Mouse (Mus musculus) spleen, adult 2 months (tissue): ENCODE measurements at regions not wholly inside any gene's neighbourhood (a gene's known extent, or its start where the extent isn't known, plus 50 kb on each side); places are given as distances from the start of the nearest gene placed in this dataset.

Experiments
- DNase-seq, 2 experiments: peaks; one replicate each; pipeline versions ENCODE4 v3.0.0 to v3.0.0-alpha.2; 2012 to 2021; ENCODE audit warnings: low spot score in 2 of 2, low read depth in 1 of 2
- H3K27ac ChIP-seq: fragments of 200-500 bp; 2 replicates; pipeline ENCODE4 v1.5.1; 2012; ENCODE audit warnings: low read length, inconsistent platforms; ENCODE audit not compliant: insufficient read depth
- H3K27me3 ChIP-seq: fragments of 200-500 bp; 2 replicates; pipeline ENCODE4 v1.6.1; 2012; ENCODE audit warnings: mild to moderate bottlenecking, moderate library complexity, low read length, inconsistent platforms; ENCODE audit not compliant: control insufficient read depth, insufficient read depth
- H3K36me3 ChIP-seq: fragments of 200-500 bp; 2 replicates; pipeline ENCODE4 v1.6.1; 2012; ENCODE audit warnings: mild to moderate bottlenecking, low read length, inconsistent platforms; ENCODE audit not compliant: control insufficient read depth, insufficient read depth
- H3K4me1 ChIP-seq: fragments of 200-500 bp; 2 replicates; pipeline ENCODE4 v1.6.1; 2011; ENCODE audit warnings: inconsistent platforms; ENCODE audit not compliant: control insufficient read depth, insufficient read depth, insufficient read length
- H3K4me3 ChIP-seq: fragments of 200-500 bp; 2 replicates; pipeline ENCODE4 v1.5.1; 2011; ENCODE audit warnings: mild to moderate bottlenecking, inconsistent platforms; ENCODE audit not compliant: insufficient read depth, insufficient read length; ENCODE audit errors: extremely low read depth
- CTCF ChIP-seq: fragments of 200-500 bp; IDR thresholded peaks from 2 replicates; pipeline ENCODE4 v1.5.1; 2011; ENCODE audit warnings: mild to moderate bottlenecking, inconsistent platforms; ENCODE audit not compliant: insufficient read depth, insufficient read length, insufficient replicate concordance; ENCODE audit errors: extremely low read depth
- POLR2A ChIP-seq: fragments of 200-500 bp; IDR thresholded peaks from 2 replicates; pipeline ENCODE4 v1.6.1; 2011; ENCODE audit warnings: low read depth, low read length, inconsistent platforms
- WGBS: fragments of 180-500 bp; shearing (Covaris S2); methylation state at CpG from one replicate; pipeline ENCODE4 v1.1.7; 2018; 5-methylcytosine and 5-hydroxymethylcytosine counted together

DNA sequence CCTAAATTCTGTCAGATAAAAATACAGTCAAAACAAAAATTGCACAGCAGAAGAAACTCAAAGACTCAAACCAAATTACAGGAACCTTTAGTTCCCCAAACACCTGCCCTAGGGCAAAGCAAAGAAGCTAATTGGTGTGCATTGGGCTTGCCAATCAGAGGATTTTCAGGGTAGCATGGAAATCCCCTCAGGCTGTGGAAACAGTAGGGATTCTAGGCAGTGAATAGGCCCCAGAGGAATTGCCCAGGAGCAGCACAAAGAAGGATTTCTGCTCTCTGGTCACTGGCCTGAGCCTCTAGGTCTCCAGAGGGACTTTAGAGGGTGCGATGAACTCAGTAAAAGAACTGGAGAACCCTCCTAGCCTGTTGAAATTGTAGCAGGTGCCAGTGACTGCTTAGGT is 220.1 kb upstream of the Sp4 start:
- no peaks in the 10 kb centered on the region for H3K4me1 ChIP-seq
- 96% methylated on average over 1 of the region's 1 CpGs for WGBS
- no peak overlapping the region for H3K4me3 ChIP-seq
- no peaks in the 10 kb centered on the region for H3K27me3 ChIP-seq
- H3K27ac ChIP-seq = no peak overlapping the region
- DNase-seq = no peak
- no peaks in the 10 kb centered on the region for H3K36me3 ChIP-seq
- TF ChIP-seq POLR2A = no peak
- no peak for TF ChIP-seq CTCF

DNA sequence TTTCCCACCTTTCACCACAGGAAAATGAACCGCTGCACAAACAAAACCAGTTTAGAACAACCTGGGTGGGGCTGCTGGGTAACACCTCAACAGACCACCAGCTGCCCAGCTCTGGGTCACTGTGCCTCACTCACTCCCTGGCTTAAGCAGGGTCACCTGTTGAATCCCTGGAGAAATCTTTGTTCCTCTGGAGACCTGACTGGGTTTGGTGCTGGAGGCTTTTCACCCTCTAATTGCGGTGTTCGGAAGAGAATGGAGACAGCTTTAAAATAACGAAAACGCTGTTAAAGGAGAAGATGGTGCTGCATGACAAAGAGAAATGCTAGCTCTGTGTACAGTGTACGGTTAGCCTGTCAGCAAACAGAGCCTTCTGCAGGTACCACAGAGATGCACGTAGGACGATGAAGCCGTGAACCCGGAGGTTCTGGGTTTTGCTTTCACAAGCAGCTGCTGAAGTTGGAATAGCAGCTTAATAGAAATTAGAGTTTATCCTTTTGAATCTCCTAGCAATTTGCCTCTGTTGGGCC is 218.6 kb upstream of the Sp4 start:
- Histone ChIP-seq H3K27ac (no peak overlapping the region), H3K36me3 (no peaks in the 10 kb centered on the region), H3K27me3 (no peaks in the 10 kb centered on the region), H3K4me1 (no peaks in the 10 kb centered on the region), H3K4me3 (no peak overlapping the region)
- 85% methylated on average over 10 of the region's 10 CpGs for WGBS
- no peak for TF ChIP-seq POLR2A
- TF ChIP-seq CTCF = no peak
- DNase-seq = no peak

DNA sequence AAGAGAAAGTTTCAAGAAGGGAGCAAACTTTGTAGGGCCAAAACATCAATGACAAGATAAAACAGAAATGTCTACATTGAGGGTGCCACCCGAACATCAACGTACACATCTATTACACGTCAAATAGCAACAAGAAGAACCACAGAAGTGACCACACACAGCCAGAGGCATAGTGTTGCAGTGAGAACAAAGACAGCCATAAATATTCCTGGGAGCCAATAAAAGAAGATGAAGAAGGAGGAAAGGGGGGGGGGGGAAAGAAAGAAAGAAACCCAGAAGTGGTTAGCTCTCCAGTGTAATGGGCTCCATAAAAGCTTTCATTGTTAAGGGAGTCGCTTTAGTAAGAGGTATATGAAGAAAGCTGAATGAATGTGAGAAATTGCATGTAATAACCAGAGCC is 209.7 kb upstream of the Sp4 start:
- Histone ChIP-seq H3K4me1 (no peaks in the 10 kb centered on the region), H3K4me3 (no peak overlapping the region), H3K36me3 (no peaks in the 10 kb centered on the region), H3K27me3 (no peaks in the 10 kb centered on the region), H3K27ac (no peak overlapping the region)
- no peak for DNase-seq
- TF ChIP-seq POLR2A (no peak), CTCF (no peak)
- 55% methylated on average over 4 of the region's 4 CpGs for WGBS

DNA sequence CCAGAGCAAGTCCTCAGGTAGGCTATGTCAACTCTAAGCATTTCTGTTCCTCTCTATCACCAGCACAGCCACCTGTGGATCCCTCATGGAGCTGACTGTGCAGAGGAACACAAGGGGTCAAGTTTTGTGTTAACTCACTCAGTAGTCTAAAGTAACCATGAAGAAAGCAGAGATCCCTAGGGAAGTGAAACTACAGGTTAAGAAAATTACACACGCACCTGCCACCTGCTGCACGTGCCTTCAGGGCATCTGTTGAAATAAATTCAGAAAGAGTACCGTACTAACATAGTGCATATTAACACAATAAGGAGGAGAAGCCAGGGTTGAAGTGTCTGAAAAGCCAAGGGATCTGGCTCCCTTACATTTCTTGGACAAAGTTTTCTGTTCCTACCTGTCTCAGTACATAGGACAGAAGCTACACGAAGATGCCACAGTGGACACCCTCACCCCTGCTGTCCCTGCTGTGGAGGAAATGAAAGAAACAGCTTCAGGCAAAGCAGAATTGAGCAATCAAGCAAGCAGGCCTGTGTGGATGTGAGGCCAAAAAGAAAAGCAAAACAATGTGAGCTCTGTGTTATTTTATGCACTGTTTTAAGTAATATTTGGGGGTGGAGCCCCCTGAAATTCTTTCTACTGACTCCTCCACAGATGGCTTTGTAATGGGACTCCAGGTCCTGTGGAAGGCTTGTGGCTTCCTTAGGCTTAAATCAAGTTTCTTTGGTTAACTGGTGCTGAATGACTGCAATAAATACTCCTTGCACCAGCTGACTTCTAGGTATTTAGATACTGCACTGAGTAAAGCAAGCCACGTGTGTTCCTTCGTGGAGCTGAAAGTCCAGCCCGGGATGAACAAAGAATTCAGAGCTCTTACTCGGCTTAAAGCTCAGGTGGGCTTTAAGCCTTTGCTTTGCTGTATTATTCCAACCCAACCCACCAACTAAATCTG is 208.0 kb upstream of the Sp4 start:
- Histone ChIP-seq H3K36me3 (no peaks in the 10 kb centered on the region), H3K4me1 (no peaks in the 10 kb centered on the region), H3K27me3 (no peaks in the 10 kb centered on the region), H3K4me3 (no peak overlapping the region), H3K27ac (no peak overlapping the region)
- WGBS = 78% methylated on average over 8 of the region's 8 CpGs
- TF ChIP-seq CTCF (no peak), POLR2A (no peak)
- no peak for DNase-seq

DNA sequence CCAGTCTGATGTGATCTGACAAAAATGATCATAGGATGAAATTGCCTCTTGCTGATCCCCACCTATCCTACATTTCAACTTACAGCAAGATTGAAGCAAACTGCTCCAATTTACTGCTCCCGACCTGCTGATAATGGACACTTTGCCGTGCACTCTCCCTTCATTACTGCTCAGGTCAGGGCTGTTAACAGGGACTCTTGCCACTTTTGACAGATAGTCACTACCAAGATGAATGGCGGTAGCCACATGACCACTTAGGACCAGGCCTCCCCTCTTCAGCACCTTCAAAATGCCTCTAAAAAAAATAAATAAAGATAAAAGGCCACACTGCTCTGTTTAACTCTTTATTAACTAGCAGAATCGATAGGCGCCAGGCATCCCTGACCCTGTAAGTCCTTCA is 199.2 kb upstream of the Sp4 start:
- TF ChIP-seq POLR2A = no peak
- no peak for TF ChIP-seq CTCF
- Histone ChIP-seq H3K27me3 (no peaks in the 10 kb centered on the region), H3K4me1 (no peaks in the 10 kb centered on the region), H3K4me3 (no peak overlapping the region), H3K36me3 (no peaks in the 10 kb centered on the region), H3K27ac (no peak overlapping the region)
- 75% methylated on average over 5 of the region's 5 CpGs for WGBS
- no peak for DNase-seq

DNA sequence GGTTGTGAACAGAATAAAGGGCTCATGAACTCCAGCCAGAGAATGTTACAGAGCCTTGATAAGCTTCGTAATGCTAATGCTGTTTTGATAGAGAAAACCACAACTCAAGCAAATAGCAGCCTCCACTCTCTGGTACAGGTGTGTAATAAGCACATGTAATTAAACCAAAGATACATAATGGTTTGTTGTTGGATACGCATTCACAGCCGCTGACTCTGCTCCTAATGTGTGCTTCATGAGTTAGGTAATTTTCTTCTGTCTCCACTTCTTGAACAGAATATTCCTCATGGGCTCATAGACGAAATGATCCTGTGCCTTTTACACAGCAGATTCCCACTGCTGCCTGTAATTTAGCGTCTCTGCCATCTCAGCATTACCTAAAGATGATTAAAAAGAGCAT is 186.8 kb upstream of the Sp4 start:
- no peak for TF ChIP-seq POLR2A
- WGBS = 91% methylated on average over 5 of the region's 5 CpGs
- no peak overlapping the region for H3K27ac ChIP-seq

DNA sequence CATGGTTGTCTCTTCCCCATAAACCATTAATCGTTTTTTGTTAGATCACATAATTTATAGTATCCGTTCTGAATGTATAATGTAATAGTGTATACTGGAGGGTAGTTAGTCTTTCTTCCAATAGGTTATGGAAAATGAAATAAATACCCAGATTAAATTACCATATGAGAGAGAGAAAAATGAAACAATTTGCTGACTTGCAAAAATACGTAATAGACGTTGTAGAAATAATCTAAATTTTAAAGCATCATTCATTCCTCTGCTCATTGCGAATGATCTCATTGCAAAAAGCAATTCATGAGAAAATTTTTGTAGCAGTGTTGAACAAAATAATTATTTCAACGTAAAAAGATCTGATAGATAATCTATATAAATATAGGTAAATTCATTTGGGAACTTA is 185.2 kb upstream of the Sp4 start:
- Histone ChIP-seq H3K27me3 (no peaks in the 10 kb centered on the region), H3K4me1 (no peaks in the 10 kb centered on the region), H3K4me3 (no peak overlapping the region), H3K27ac (no peak overlapping the region), H3K36me3 (no peaks in the 10 kb centered on the region)
- 82% methylated on average over 6 of the region's 6 CpGs for WGBS
- no peak for DNase-seq
- no peak for TF ChIP-seq POLR2A
- no peak for TF ChIP-seq CTCF

More for the DNA sequence above, 186.8 kb upstream of the Sp4 start:
- H3K4me1 ChIP-seq = no peaks in the 10 kb centered on the region
- no peaks in the 10 kb centered on the region for H3K36me3 ChIP-seq
- no peak overlapping the region for H3K4me3 ChIP-seq
- no peaks in the 10 kb centered on the region for H3K27me3 ChIP-seq
- no peak for DNase-seq
